Mouse (Mus musculus) heart, embryonic 11.5 days (tissue): ENCODE measurements around the gene Cdc7. TPM values are rescaled to one million over a fixed set of nuclear protein-coding genes. Genes with fewer than 3 reads are reported as not detected.
A peak's percentile ranks its signal among the peaks of the same experiment; 100 is the strongest.

Source experiments
- ATAC-seq: fragments of 200-750 bp; cut with Nextera tagmentation; replicated peaks from 2 replicates; pipeline ENCODE4 v1.8.0; 2017; ENCODE audit warnings: moderate library complexity; ENCODE audit not compliant: insufficient number of reproducible peaks, low FRiP score, low TSS enrichment
- H3K27ac ChIP-seq: fragments of 300-500 bp; sonication (generic); 2 replicates; pipeline ENCODE4 v1.5.1; 2014; ENCODE audit warnings: mild to moderate bottlenecking, low read depth, low read length
- H3K27me3 ChIP-seq: fragments of 300-500 bp; sonication (generic); 2 replicates; pipeline ENCODE4 v1.6.1; 2014; ENCODE audit warnings: mild to moderate bottlenecking, low read length, mixed read lengths; ENCODE audit not compliant: control insufficient read depth, insufficient read depth
- H3K36me3 ChIP-seq: fragments of 300-500 bp; sonication (generic); 2 replicates; pipeline ENCODE4 v1.6.1; 2014; ENCODE audit warnings: mild to moderate bottlenecking, low read length, moderate library complexity, mixed read lengths; ENCODE audit not compliant: control insufficient read depth, insufficient read depth
- H3K4me1 ChIP-seq: fragments of 300-500 bp; sonication (generic); 2 replicates; pipeline ENCODE4 v1.6.1; 2014; ENCODE audit warnings: low read length; ENCODE audit not compliant: control insufficient read depth, insufficient read depth
- H3K4me2 ChIP-seq: fragments of 300-500 bp; sonication (generic); 2 replicates; pipeline ENCODE4 v1.6.1; 2014; ENCODE audit warnings: mild to moderate bottlenecking, moderate library complexity
- H3K4me3 ChIP-seq: fragments of 300-500 bp; sonication (generic); 2 replicates; pipeline ENCODE4 v1.5.1; 2014; ENCODE audit warnings: low read depth, low read length
- H3K9ac ChIP-seq: fragments of 300-500 bp; sonication (generic); 2 replicates; pipeline ENCODE4 v1.6.1; 2014; ENCODE audit warnings: mild to moderate bottlenecking, low read depth, low read length, moderate library complexity
- H3K9me3 ChIP-seq: fragments of 300-500 bp; sonication (generic); replicated peaks from 2 replicates; pipeline ENCODE4 v1.6.1; 2016; ENCODE audit warnings: low read length; ENCODE audit not compliant: control insufficient read depth
- WGBS: fragments of 180-500 bp; shearing (Covaris S2); extraction: QIAGEN DNeasy Blood & Tissue Kit; methylation state at CpG from one replicate; pipeline ENCODE4 v1.1.7; 2014; ENCODE audit not compliant: insufficient replicate concordance; 5-methylcytosine and 5-hydroxymethylcytosine counted together
- polyA plus RNA-seq: library from polyadenylated mRNA; unstranded; fragments of >200 nt; fragmentation: Nextera tagmentation; extraction: Ambion mirVana; gene quantifications from 2 replicates; pipeline ENCODE4 v1.2.1, GENCODE M21; 2014

Cdc7 gene
- polyA plus RNA-seq, 1 experiment from 2014 or later = 36.1 TPM

GRCm38 (mm10) chr5:107001396-107002090, 37.4 kb downstream of the Cdc7 start:
- H3K9me3 ChIP-seq = 0 out of 2 replicates have a peak, but pooled peaks cover 3% of the 10 kb centered on the region
- H3K4me1 ChIP-seq = peaks cover 7% of the 10 kb centered on the region
- ATAC-seq = no peak
- H3K4me2 ChIP-seq = peak overlapping the region; percentile 14
- 0 out of 2 replicates have a peak overlapping the region, but pooled peaks have one; percentile 50 for H3K27ac ChIP-seq
- H3K9ac ChIP-seq = no peak overlapping the region; the same call in 1 of the 2 replicates
- 46% methylated on average over 11 of the region's 11 CpGs for WGBS
- H3K4me3 ChIP-seq = no peak overlapping the region
- H3K27me3 ChIP-seq = no peaks in the 10 kb centered on the region
- no peaks in the 10 kb centered on the region for H3K36me3 ChIP-seq

- H3K4me3 ChIP-seq = no peak overlapping the region
- H3K27me3 ChIP-seq = no peaks in the 10 kb centered on the region
- WGBS = 26% methylated on average over 5 of the region's 5 CpGs
- H3K4me1 ChIP-seq = peaks cover 7% of the 10 kb centered on the region
- 0 out of 2 replicates have a peak, but pooled peaks cover 3% of the 10 kb centered on the region for H3K9me3 ChIP-seq
- no peaks in the 10 kb centered on the region for H3K36me3 ChIP-seq
- ATAC-seq = no peak
- no peak overlapping the region for H3K27ac ChIP-seq
- no peak overlapping the region; the same call in 1 of the 2 replicates for H3K9ac ChIP-seq
- peak overlapping the region; percentile 14; the same call in 1 of the 2 replicates for H3K4me2 ChIP-seq
Observed at GRCm38 (mm10) chr5:107002091-107002416, 37.9 kb downstream of the Cdc7 start.

GRCm38 (mm10) chr5:107009721-107010120, 45.6 kb downstream of the Cdc7 start:
- Histone ChIP-seq H3K4me1 (peaks cover 28% of the 10 kb centered on the region), H3K9ac (no peak overlapping the region), H3K27me3 (no peaks in the 10 kb centered on the region), H3K27ac (no peak overlapping the region), H3K36me3 (no peaks in the 10 kb centered on the region), H3K4me3 (no peak overlapping the region), H3K9me3 (0 out of 2 replicates have a peak, but pooled peaks cover 3% of the 10 kb centered on the region), H3K4me2 (no peak overlapping the region)
- WGBS = 90% methylated on average over 3 of the region's 3 CpGs
- ATAC-seq = no peak

- Histone ChIP-seq H3K27ac (no peak overlapping the region), H3K4me1 (peaks cover 33% of the 10 kb centered on the region), H3K9ac (no peak overlapping the region), H3K36me3 (no peaks in the 10 kb centered on the region), H3K4me2 (no peak overlapping the region), H3K4me3 (no peak overlapping the region), H3K27me3 (no peaks in the 10 kb centered on the region), H3K9me3 (0 out of 2 replicates have a peak, but pooled peaks cover 3% of the 10 kb centered on the region)
- WGBS = 67% methylated on average over 3 of the region's 3 CpGs
- no peak for ATAC-seq
Observed at GRCm38 (mm10) chr5:107010300-107010699, 46.2 kb downstream of the Cdc7 start.

GRCm38 (mm10) chr5:107011316-107012029, 47.4 kb downstream of the Cdc7 start:
- peaks cover 43% of the 10 kb centered on the region for H3K4me1 ChIP-seq
- no peak overlapping the region for H3K4me2 ChIP-seq
- H3K27ac ChIP-seq = peak overlapping the region; percentile 58
- WGBS = 47% methylated on average over 7 of the region's 7 CpGs
- no peaks in the 10 kb centered on the region for H3K9me3 ChIP-seq
- no peaks in the 10 kb centered on the region for H3K36me3 ChIP-seq
- H3K4me3 ChIP-seq = no peak overlapping the region
- H3K9ac ChIP-seq = no peak overlapping the region; the same call in 1 of the 2 replicates
- peak; percentile 62; the same call in 1 of the 2 replicates for ATAC-seq
- H3K27me3 ChIP-seq = no peaks in the 10 kb centered on the region

GRCm38 (mm10) chr5:107012030-107012715, 48.1 kb downstream of the Cdc7 start:
- Histone ChIP-seq H3K4me2 (no peak overlapping the region), H3K36me3 (no peaks in the 10 kb centered on the region), H3K9me3 (no peaks in the 10 kb centered on the region), H3K4me1 (peaks cover 43% of the 10 kb centered on the region), H3K27ac (peak overlapping the region; percentile 58), H3K27me3 (no peaks in the 10 kb centered on the region), H3K4me3 (no peak overlapping the region), H3K9ac (no peak overlapping the region)
- WGBS = 25% methylated on average over 11 of the region's 11 CpGs
- peak; percentile 50; the same call in 1 of the 2 replicates for ATAC-seq

GRCm38 (mm10) chr5:107013393-107013792, 49.3 kb downstream of the Cdc7 start:
- no peak for ATAC-seq
- H3K27ac ChIP-seq = no peak overlapping the region; the same call in 1 of the 2 replicates
- 62% methylated on average over 2 of the region's 2 CpGs for WGBS
- no peak overlapping the region for H3K9ac ChIP-seq
- peaks cover 43% of the 10 kb centered on the region for H3K4me1 ChIP-seq
- H3K27me3 ChIP-seq = no peaks in the 10 kb centered on the region
- H3K36me3 ChIP-seq = no peaks in the 10 kb centered on the region
- no peaks in the 10 kb centered on the region for H3K9me3 ChIP-seq
- no peak overlapping the region for H3K4me3 ChIP-seq
- no peak overlapping the region for H3K4me2 ChIP-seq

GRCm38 (mm10) chr5:107014146-107014545, 50.0 kb downstream of the Cdc7 start:
- Histone ChIP-seq H3K36me3 (no peaks in the 10 kb centered on the region), H3K4me2 (no peak overlapping the region), H3K4me3 (no peak overlapping the region), H3K9me3 (no peaks in the 10 kb centered on the region), H3K9ac (no peak overlapping the region), H3K27ac (peak overlapping the region; percentile 70; the same call in 1 of the 2 replicates), H3K4me1 (peaks cover 43% of the 10 kb centered on the region), H3K27me3 (no peaks in the 10 kb centered on the region)
- ATAC-seq = no peak
- 90% methylated on average over 7 of the region's 7 CpGs for WGBS
